Mouse (Mus musculus) CH12.LX (cell line): Measurements from ENCODE around the gene Ggps1. TPM values are rescaled to one million over a fixed set of nuclear protein-coding genes. Genes with fewer than 3 reads are reported as not detected.
A peak's percentile ranks its signal among the peaks of the same experiment; 100 is the strongest.

ENCODE experiments used
- DNase-seq: peaks from one replicate; pipeline ENCODE4 v3.0.0-alpha.2; 2013; ENCODE audit errors: extremely low read depth
- H3K27ac ChIP-seq: 2 replicates; pipeline ENCODE4 v1.5.1; 2012; ENCODE audit warnings: low read depth, mild to moderate bottlenecking, control low read depth, moderate library complexity; ENCODE audit not compliant: insufficient read depth
- H3K27me3 ChIP-seq: replicated peaks from 2 replicates; pipeline ENCODE3; 2012; ENCODE audit warnings: inconsistent platforms
- H3K36me3 ChIP-seq, 2 experiments: replicated peaks in 1 of 2; 2 replicates each; pipeline versions ENCODE3 to v1.6.1; 2012; ENCODE audit warnings: inconsistent platforms in 1 of 2, low read length in 1 of 2, mild to moderate bottlenecking in 1 of 2, mixed read lengths in 1 of 2, moderate library complexity in 1 of 2; ENCODE audit not compliant: control insufficient read depth in 1 of 2, insufficient read depth in 1 of 2
- H3K4me1 ChIP-seq, 2 experiments: 2 replicates each; pipeline ENCODE4 v1.6.1; 2012; ENCODE audit warnings: inconsistent platforms in 1 of 2, moderate library complexity in 1 of 2; ENCODE audit not compliant: insufficient read depth in 2 of 2, control insufficient read depth in 1 of 2
- H3K4me2 ChIP-seq: 2 replicates; pipeline ENCODE4 v1.6.1; 2012; ENCODE audit warnings: low read depth, mild to moderate bottlenecking, control low read depth; ENCODE audit not compliant: poor library complexity, insufficient read depth, severe bottlenecking
- H3K4me3 ChIP-seq, 3 experiments: fragments of 150-350 bp in 1 of 3; sonication (generic) in 1 of 3; replicated peaks in 1 of 3; 2 replicates each; pipeline versions ENCODE3 to v1.5.1; 2011 to 2012; ENCODE audit warnings: low read depth in 2 of 3, low read length in 2 of 3, mild to moderate bottlenecking in 2 of 3, moderate library complexity in 2 of 3, control low read depth in 1 of 3, improper control_type of control experiment in 1 of 3, inconsistent platforms in 1 of 3, mixed read lengths in 1 of 3; ENCODE audit not compliant: poor library complexity in 1 of 3
- H3K79me2 ChIP-seq: replicated peaks from 2 replicates; pipeline ENCODE4 v1.6.1; 2012; ENCODE audit warnings: mild to moderate bottlenecking, moderate library complexity; ENCODE audit not compliant: control insufficient read depth, poor library complexity, insufficient read depth, severe bottlenecking; ENCODE audit errors: extremely low read depth
- H3K9ac ChIP-seq: 2 replicates; pipeline ENCODE4 v1.6.1; 2012; ENCODE audit warnings: low read depth, mild to moderate bottlenecking, control low read depth, moderate library complexity; ENCODE audit not compliant: insufficient read depth
- H3K9me3 ChIP-seq: replicated peaks from 2 replicates; pipeline ENCODE3; 2012; ENCODE audit warnings: low read length, inconsistent platforms, mixed read lengths
- CHD2 ChIP-seq: IDR thresholded peaks from 2 replicates; pipeline ENCODE4 v1.6.1; 2011; ENCODE audit warnings: low read length, improper control_type of control experiment
- CTCF ChIP-seq, 2 experiments: IDR thresholded peaks in 1 of 2; conservative IDR thresholded peaks in 1 of 2; 2 replicates each; pipeline ENCODE4 v1.5.1; 2011 to 2012; ENCODE audit warnings: low read depth in 2 of 2, low read length in 2 of 2, improper control_type of control experiment in 1 of 2, inconsistent platforms in 1 of 2, mild to moderate bottlenecking in 1 of 2, moderate library complexity in 1 of 2
- E2F4 ChIP-seq: IDR thresholded peaks from 2 replicates; pipeline ENCODE4 v1.6.1; 2011; ENCODE audit warnings: low read depth, low read length, improper control_type of control experiment; ENCODE audit not compliant: insufficient replicate concordance
- IRF4 ChIP-seq: IDR thresholded peaks from 2 replicates; pipeline ENCODE4 v1.6.1; 2014; ENCODE audit warnings: low read depth, mild to moderate bottlenecking, inconsistent platforms, low read length, improper control_type of control experiment
- JUN ChIP-seq: IDR thresholded peaks from 2 replicates; pipeline ENCODE4 v1.6.1; 2011; ENCODE audit warnings: low read depth, mild to moderate bottlenecking, low read length, improper control_type of control experiment, moderate library complexity; ENCODE audit not compliant: insufficient read depth
- JUND ChIP-seq: conservative IDR thresholded peaks from 2 replicates; pipeline ENCODE4 v1.6.1; 2011; ENCODE audit warnings: low read depth, low read length, improper control_type of control experiment
- MXI1 ChIP-seq: IDR thresholded peaks from 2 replicates; pipeline ENCODE4 v1.6.1; 2011; ENCODE audit warnings: mild to moderate bottlenecking, low read depth, low read length, improper control_type of control experiment
- MYC ChIP-seq: IDR thresholded peaks from 2 replicates; pipeline ENCODE4 v1.6.1; 2011; ENCODE audit warnings: low read depth, mild to moderate bottlenecking, improper control_type of control experiment, low read length
- NELFE ChIP-seq: IDR thresholded peaks from 2 replicates; pipeline ENCODE4 v1.6.1; 2011; ENCODE audit warnings: low read depth, low read length, improper control_type of control experiment
- RAD21 ChIP-seq: IDR thresholded peaks from 2 replicates; pipeline ENCODE4 v1.6.1; 2011; ENCODE audit warnings: low read depth, mild to moderate bottlenecking, low read length, improper control_type of control experiment, moderate library complexity
- RCOR1 ChIP-seq: conservative IDR thresholded peaks from 2 replicates; pipeline ENCODE4 v1.6.1; 2012; ENCODE audit warnings: low read depth, mild to moderate bottlenecking, inconsistent platforms, low read length, improper control_type of control experiment
- TCF12 ChIP-seq: IDR thresholded peaks from 2 replicates; pipeline ENCODE4 v1.6.1; 2014; ENCODE audit warnings: low read depth, mild to moderate bottlenecking, inconsistent platforms, low read length, improper control_type of control experiment
- USF1 ChIP-seq: IDR thresholded peaks from 2 replicates; pipeline ENCODE4 v1.6.1; 2014; ENCODE audit warnings: low read depth, mild to moderate bottlenecking, inconsistent platforms, low read length, improper control_type of control experiment
- USF2 ChIP-seq: conservative IDR thresholded peaks from 2 replicates; pipeline ENCODE4 v1.6.1; 2011; ENCODE audit warnings: low read depth, low read length, improper control_type of control experiment
- ZC3H11A ChIP-seq: IDR thresholded peaks from 2 replicates; pipeline ENCODE4 v1.6.1; 2012; ENCODE audit warnings: low read depth, mild to moderate bottlenecking, inconsistent platforms, low read length, improper control_type of control experiment
- ZNF384 ChIP-seq: IDR thresholded peaks from 2 replicates; pipeline ENCODE4 v1.6.1; 2012; ENCODE audit warnings: low read depth, low read length, improper control_type of control experiment, inconsistent platforms
- dilution Hi-C: fragments of 300-500 bp; cut with MboI; formaldehyde crosslinking; loops from 2 replicates; pipeline ENCODE4 v1.14.3; 2020; ENCODE audit warnings: low sequenced_read_pairs; ENCODE audit not compliant: extremely low pct_unique_long_range_greater_than_20kb, extremely low pct_ligation_motif_present
- in situ Hi-C: fragments of 300-500 bp; cut with MboI; formaldehyde crosslinking; loops from 3 replicates; pipeline ENCODE4 v1.14.3; 2019; ENCODE audit warnings: low sequenced_read_pairs, low pct_ligation_motif_present, low pct_unique_long_range_greater_than_20kb, mixed read lengths
- polyA plus RNA-seq: library from polyadenylated mRNA; unstranded; fragments of >175 nt; gene quantifications from 2 replicates; pipeline ENCODE4 v1.2.1, GENCODE M21; 2012; ENCODE audit warnings: low read depth; ENCODE audit not compliant: insufficient read length
- total RNA-seq, 2 experiments: library from RNA; depleted of rRNA; stranded (reverse); fragments of 300-350 nt in 1 of 2; fragments of >200 nt in 1 of 2; gene quantifications; 2 replicates each; pipeline ENCODE4 v1.2.3; 2012 to 2014

Gene Ggps1
- total and polyA plus RNA-seq, 3 experiments, result 21.6 to 48.7 (median 38.0) TPM

DNA sequence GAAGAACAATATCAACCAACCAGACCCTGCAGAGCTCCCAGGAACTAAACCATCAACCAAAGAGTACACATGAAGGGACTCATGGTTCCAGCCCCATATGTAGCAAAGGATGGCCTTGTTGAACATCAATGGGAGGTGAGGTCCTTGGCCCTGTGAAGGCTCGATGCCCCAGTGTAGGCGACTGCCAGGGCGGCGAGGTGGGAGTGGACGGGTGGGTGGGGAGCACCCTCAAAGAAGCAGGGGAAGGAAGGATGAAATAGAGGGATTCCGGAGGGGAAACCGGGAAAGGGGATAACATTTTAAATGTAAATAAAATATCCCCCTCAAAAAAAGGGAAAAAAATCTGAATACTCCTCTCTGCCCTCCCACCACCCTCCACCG lies 24.4 kb downstream of the Ggps1 start:
- in situ Hi-C loops (no loop called here), dilution Hi-C loops (no loop called here)
- no peaks in the 10 kb centered on the region for H3K9me3 ChIP-seq
- H3K4me1 ChIP-seq, result peaks cover 3 to 29% of the 10 kb centered on the region in 2 experiments; a peak in 2 of 4 replicates
- TF ChIP-seq RCOR1 (no peak), IRF4 (no peak), MYC (no peak), ZC3H11A (no peak), CTCF (conservative IDR thresholded peaks at IDR 0.05 in 1 of 2, IDR thresholded peaks at IDR 0.05 in 1 of 2; ENCODE audit: low read depth in 2 of 2, low read length in 2 of 2) (no peak), NELFE (no peak), E2F4 (no peak), TCF12 (no peak), JUN (no peak), ZNF384 (no peak)
- H3K4me2 ChIP-seq, result peak overlapping the region; percentile 93; the same call in 1 of the 2 replicates
- peak overlapping the region; percentile 74 to 99 (median 97) for H3K4me3 ChIP-seq
- peaks cover 0 to 5% of the 10 kb centered on the region in 2 experiments for H3K36me3 ChIP-seq
- peak overlapping the region; percentile 98 for H3K9ac ChIP-seq
- no peaks in the 10 kb centered on the region for H3K27me3 ChIP-seq
- peak overlapping the region; percentile 54 for H3K27ac ChIP-seq
- peaks cover 44% of the 10 kb centered on the region for H3K79me2 ChIP-seq
- DNase-seq, result no peak

- peaks cover 67% of the 10 kb centered on the region for H3K79me2 ChIP-seq
- H3K9ac ChIP-seq, result no peak overlapping the region
- no peaks in the 10 kb centered on the region for H3K9me3 ChIP-seq
- H3K36me3 ChIP-seq, result peaks cover 2 to 19% of the 10 kb centered on the region in 2 experiments
- no peak for DNase-seq
- peaks cover 5 to 39% of the 10 kb centered on the region in 2 experiments; a peak in 3 of 4 replicates for H3K4me1 ChIP-seq
- H3K27ac ChIP-seq, result no peak overlapping the region
- TF ChIP-seq JUND, result no peak
- no peak for TF ChIP-seq USF2
- TF ChIP-seq MXI1, result no peak
- no peak for TF ChIP-seq E2F4
- TF ChIP-seq CHD2, result no peak
- no peak for TF ChIP-seq RAD21
- TF ChIP-seq USF1, result no peak
- TF ChIP-seq, all 38 proteins: peak for 0
- no peak overlapping the region for H3K4me3 ChIP-seq
- no peaks in the 10 kb centered on the region for H3K27me3 ChIP-seq
- dilution Hi-C loops (no loop called here), in situ Hi-C loops (no loop called here)
- H3K4me2 ChIP-seq, result no peak overlapping the region
Observed at GRCm38 (mm10) chr13:14035875-14036630, 27.2 kb downstream of the Ggps1 start.
